Mouse (Mus musculus): ENCODE measurements around the gene Etl4.

DNA sequence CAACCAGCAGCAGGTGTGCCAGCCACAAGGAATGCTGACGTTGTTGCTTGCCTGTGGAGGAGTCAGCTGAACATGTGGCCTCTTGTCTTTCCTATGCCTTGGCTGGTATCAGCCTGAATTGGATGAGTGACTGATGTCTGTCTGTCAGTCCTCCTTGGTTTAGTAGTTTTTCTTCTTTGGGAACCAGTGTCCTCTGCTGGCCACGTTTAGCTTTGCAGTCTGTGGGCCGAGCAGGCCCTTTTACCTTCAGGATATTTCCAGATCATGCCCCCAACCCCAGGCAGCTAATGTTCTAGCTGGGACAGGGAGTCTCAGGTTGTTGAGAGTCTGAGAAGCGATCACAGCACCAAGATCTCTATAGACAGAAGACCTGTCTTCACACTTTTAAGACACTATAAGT is 18.7 kb upstream of the Etl4 start:
- TF ChIP-seq CTCF (IDR thresholded peaks at IDR 0.05; ENCODE audit: low read depth) (peak; percentile 36), EP300 (IDR thresholded peaks at IDR 0.05; ENCODE audit: low read depth) (no peak)

All from liver, embryonic 14.5 days (tissue).